Mouse (Mus musculus) liver, embryonic 14.5 days (tissue): ENCODE data around the gene Esp1. TPM values are rescaled to one million over a fixed set of nuclear protein-coding genes. Genes with fewer than 3 reads are reported as not detected.
"Not testable (repeated sequence)": the region's sequence is repeated elsewhere in the genome, so short reads cannot be mapped to it uniquely, and the experiment has no call there.

Experiments used
- ATAC-seq: fragments of 200-750 bp; cut with Nextera tagmentation; 2 replicates; pipeline ENCODE4 v1.8.0; 2017; ENCODE audit warnings: moderate number of reproducible peaks, mild to moderate bottlenecking, moderate library complexity; ENCODE audit not compliant: insufficient read depth
- DNase-seq, 3 experiments: peaks; one replicate each; pipeline ENCODE4 v3.0.0-alpha.2; 2012 to 2013; ENCODE audit warnings: low read depth in 3 of 3, low spot score in 3 of 3
- H3K27ac ChIP-seq: fragments of 300-500 bp; sonication (generic); 2 replicates; pipeline ENCODE4 v1.5.1; 2014; ENCODE audit warnings: moderate library complexity, mild to moderate bottlenecking, control low read depth, inconsistent platforms
- H3K27me3 ChIP-seq: fragments of 300-500 bp; sonication (generic); 2 replicates; pipeline ENCODE4 v1.6.1; 2014; ENCODE audit warnings: mild to moderate bottlenecking, low read length, moderate library complexity; ENCODE audit not compliant: control insufficient read depth, insufficient read depth
- H3K36me3 ChIP-seq: fragments of 300-500 bp; sonication (generic); replicated peaks from 2 replicates; pipeline ENCODE4 v1.6.1; 2014; ENCODE audit warnings: low read depth; ENCODE audit not compliant: control insufficient read depth, insufficient read depth
- H3K4me1 ChIP-seq, 2 experiments: fragments of 200-500 bp in 1 of 2; fragments of 300-500 bp in 1 of 2; sonication (generic) in 1 of 2; replicated peaks; 2 replicates each; pipeline ENCODE4 v1.6.1; 2012 to 2014; ENCODE audit warnings: antibody characterized with exemption in 1 of 2, inconsistent platforms in 1 of 2, low read length in 1 of 2; ENCODE audit not compliant: control insufficient read depth in 2 of 2, insufficient read depth in 2 of 2
- H3K4me2 ChIP-seq: fragments of 300-500 bp; sonication (generic); 2 replicates; pipeline ENCODE4 v1.6.1; 2014; ENCODE audit warnings: low read depth, mild to moderate bottlenecking, control low read depth, moderate library complexity
- H3K4me3 ChIP-seq, 2 experiments: fragments of 200-500 bp in 1 of 2; fragments of 300-500 bp in 1 of 2; sonication (generic) in 1 of 2; 2 replicates each; pipeline ENCODE4 v1.5.1; 2012 to 2014; ENCODE audit warnings: low read depth in 2 of 2, low read length in 2 of 2, mild to moderate bottlenecking in 2 of 2, control low read depth in 1 of 2, inconsistent platforms in 1 of 2, moderate library complexity in 1 of 2; ENCODE audit not compliant: insufficient read depth in 1 of 2
- H3K9ac ChIP-seq: fragments of 300-500 bp; sonication (generic); replicated peaks from 2 replicates; pipeline ENCODE4 v1.6.1; 2014; ENCODE audit warnings: mild to moderate bottlenecking, control low read depth, moderate library complexity
- H3K9me3 ChIP-seq: fragments of 300-500 bp; sonication (generic); 2 replicates; pipeline ENCODE4 v1.6.1; 2016; ENCODE audit warnings: low read length, mixed read lengths; ENCODE audit not compliant: control insufficient read depth
- CTCF ChIP-seq: IDR thresholded peaks from 2 replicates; pipeline ENCODE4 v1.5.1; 2016; ENCODE audit warnings: antibody characterized with exemption, low read depth, control low read depth
- EP300 ChIP-seq: IDR thresholded peaks from 2 replicates; pipeline ENCODE4 v1.6.1; 2016; ENCODE audit warnings: antibody characterized with exemption, low read depth
- WGBS: fragments of 180-500 bp; shearing (Covaris S2); extraction: QIAGEN DNeasy Blood & Tissue Kit; methylation state at CpG from one replicate; pipeline ENCODE4 v1.1.7; 2014; ENCODE audit not compliant: insufficient replicate concordance; 5-methylcytosine and 5-hydroxymethylcytosine counted together
- polyA plus RNA-seq, 2 experiments: library from polyadenylated mRNA; depleted of rRNA in 1 of 2; stranded (reverse) in 1 of 2; unstranded in 1 of 2; fragments of >200 nt; fragmentation: Nextera tagmentation in 1 of 2; extraction: Ambion mirVana in 1 of 2; gene quantifications; 2 replicates each; pipeline versions ENCODE4 v1.2.1 to v1.2.3; 2012 to 2014

Gene Esp1
- polyA plus RNA-seq (2012; rRNA removed), result not detected in 2 replicates
- not detected in 2 replicates for polyA plus RNA-seq (2014; fragmentation: Nextera tagmentation; extraction: Ambion mirVana)

DNA sequence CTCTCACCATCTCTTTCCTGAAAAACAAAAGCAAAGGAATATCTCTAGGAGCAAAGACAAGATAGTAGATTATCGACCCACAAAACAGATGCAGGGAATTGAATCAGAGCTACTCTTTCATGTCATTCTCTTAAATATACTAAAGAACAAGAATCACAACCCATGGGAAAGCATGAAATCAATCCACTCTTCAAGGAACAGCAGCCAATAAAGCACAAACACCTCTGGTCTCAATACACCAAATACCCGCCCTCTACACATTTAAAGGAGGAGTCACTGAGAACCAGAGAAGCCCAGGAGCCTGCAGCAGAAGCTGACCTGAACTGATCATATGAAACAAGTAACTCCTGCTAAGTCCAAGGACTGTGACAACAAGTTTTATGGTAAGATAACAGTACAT, at the start of gene Esp1:
Gene Esp1 (plus strand): TSS at position 301 of the 400 bp plus-strand sequence.
- Histone ChIP-seq H3K36me3 (no peaks in the 10 kb centered on the region), H3K4me1 (no peaks in the 10 kb centered on the region), H3K9ac (no peak within 1 kb of the TSS), H3K9me3 (no peaks in the 10 kb centered on the region), H3K27ac (no peak within 1 kb of the TSS), H3K4me2 (no peak within 1 kb of the TSS), H3K27me3 (no peaks in the 10 kb centered on the region), H3K4me3 (no peak within 1 kb of the TSS)
- DNase-seq (no peak), ATAC-seq (no peak)
- 61% methylated on average over 2 of the region's 2 CpGs for WGBS
- TF ChIP-seq CTCF, result no peak
- no peak for TF ChIP-seq EP300

- Histone ChIP-seq H3K27me3 (no peaks in the 10 kb centered on the region), H3K4me1 (no peaks in the 10 kb centered on the region), H3K27ac (no peak overlapping the region), H3K4me3 (no peak overlapping the region), H3K9ac (no peak overlapping the region), H3K9me3 (no peaks in the 10 kb centered on the region), H3K4me2 (no peak overlapping the region), H3K36me3 (no peaks in the 10 kb centered on the region)
- no peak for TF ChIP-seq EP300
- TF ChIP-seq CTCF, result no peak
- ATAC-seq (no peak), DNase-seq (no peak)
Observed at GRCm38 (mm10) chr17:40716273-40716672, 10.6 kb upstream of the Esp1 start.

DNA sequence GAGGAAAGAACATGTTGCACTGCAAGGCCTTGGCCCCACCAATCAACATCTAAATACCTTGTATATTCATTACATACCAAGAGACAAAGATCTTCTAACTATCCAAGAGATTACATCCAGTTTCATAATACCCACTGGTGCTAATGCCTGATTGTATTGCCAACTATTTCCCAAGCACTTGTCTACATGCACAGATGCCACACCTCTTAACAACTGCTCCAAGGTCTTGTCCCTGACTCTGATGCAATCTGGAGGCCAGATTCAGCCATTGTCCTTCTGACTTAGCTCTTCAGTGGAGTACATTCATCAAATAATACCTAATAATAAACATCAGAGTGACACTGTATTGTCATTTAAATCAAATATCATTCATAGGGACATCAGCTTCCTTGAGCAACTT, 9.9 kb upstream of the Esp1 start:
- not testable (repeated sequence) for H3K27ac ChIP-seq, H3K36me3 ChIP-seq, H3K9me3 ChIP-seq, H3K27me3 ChIP-seq, H3K4me3 ChIP-seq, H3K4me2 ChIP-seq, H3K9ac ChIP-seq, ATAC-seq, DNase-seq, H3K4me1 ChIP-seq

GRCm38 (mm10) chr17:40731296-40731695, 4.4 kb downstream of the Esp1 start:
- no peak overlapping the region for H3K27ac ChIP-seq
- WGBS, result 57% methylated on average over 2 of the region's 2 CpGs
- DNase-seq, result no peak
- no peak overlapping the region for H3K4me3 ChIP-seq
- no peak overlapping the region for H3K4me2 ChIP-seq
- H3K36me3 ChIP-seq, result no peaks in the 10 kb centered on the region
- H3K27me3 ChIP-seq, result no peaks in the 10 kb centered on the region
- H3K9me3 ChIP-seq, result no peaks in the 10 kb centered on the region
- no peak for ATAC-seq
- H3K4me1 ChIP-seq, result no peaks in the 10 kb centered on the region
- TF ChIP-seq CTCF (no peak), EP300 (no peak)
- H3K9ac ChIP-seq, result no peak overlapping the region

GRCm38 (mm10) chr17:40731724-40732123, 4.8 kb downstream of the Esp1 start:
- no peak overlapping the region for H3K9ac ChIP-seq
- H3K4me1 ChIP-seq, result no peaks in the 10 kb centered on the region
- H3K9me3 ChIP-seq, result no peaks in the 10 kb centered on the region
- DNase-seq, result no peak
- no peak for TF ChIP-seq EP300
- TF ChIP-seq CTCF, result no peak
- no peak for ATAC-seq
- no peak overlapping the region for H3K4me2 ChIP-seq
- H3K27me3 ChIP-seq, result no peaks in the 10 kb centered on the region
- H3K27ac ChIP-seq, result no peak overlapping the region
- H3K4me3 ChIP-seq, result no peak overlapping the region
- 23% methylated on average over 4 of the region's 4 CpGs for WGBS
- no peaks in the 10 kb centered on the region for H3K36me3 ChIP-seq

DNA sequence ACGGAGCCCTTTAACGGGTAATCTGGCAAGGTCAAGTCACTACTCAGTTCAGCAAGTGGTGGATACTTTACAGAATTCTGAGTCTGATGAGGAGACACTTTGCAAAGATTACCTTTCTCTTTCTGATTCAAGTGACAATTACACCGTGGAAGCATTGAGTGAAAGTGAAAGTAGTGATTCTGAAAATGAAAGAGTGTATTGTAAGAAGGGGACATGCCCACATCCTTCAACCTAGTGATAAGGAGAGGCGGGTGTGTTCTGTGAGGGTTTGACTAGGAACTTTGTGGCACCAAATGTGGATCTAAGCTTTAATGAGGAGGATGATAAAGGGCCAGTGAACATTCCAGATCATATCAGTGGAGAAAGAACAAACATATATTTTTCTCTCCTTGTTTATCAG, 36.7 kb downstream of the Esp1 start:
- Histone ChIP-seq H3K27me3 (no peaks in the 10 kb centered on the region), H3K36me3 (no peaks in the 10 kb centered on the region), H3K27ac (no peak overlapping the region), H3K4me1 (no peaks in the 10 kb centered on the region), H3K9me3 (no peaks in the 10 kb centered on the region), H3K9ac (no peak overlapping the region), H3K4me3 (no peak overlapping the region), H3K4me2 (no peak overlapping the region)
- WGBS, result 59% methylated on average over 4 of the region's 4 CpGs
- no peak for ATAC-seq
- DNase-seq, result no peak
- TF ChIP-seq EP300 (no peak), CTCF (no peak)
